Mouse (Mus musculus) CH12.LX (cell line): Measurements from ENCODE around the gene Mrpl49. TPM values are rescaled to one million over a fixed set of nuclear protein-coding genes. Genes with fewer than 3 reads are reported as not detected.

Experiments
- DNase-seq: peaks from one replicate; pipeline ENCODE4 v3.0.0-alpha.2; 2013; ENCODE audit errors: extremely low read depth
- H3K27ac ChIP-seq: 2 replicates; pipeline ENCODE4 v1.5.1; 2012; ENCODE audit warnings: low read depth, mild to moderate bottlenecking, control low read depth, moderate library complexity; ENCODE audit not compliant: insufficient read depth
- H3K27me3 ChIP-seq: replicated peaks from 2 replicates; pipeline ENCODE3; 2012; ENCODE audit warnings: inconsistent platforms
- H3K36me3 ChIP-seq, 2 experiments: replicated peaks in 1 of 2; 2 replicates each; pipeline versions ENCODE3 to v1.6.1; 2012; ENCODE audit warnings: inconsistent platforms in 1 of 2, low read length in 1 of 2, mild to moderate bottlenecking in 1 of 2, mixed read lengths in 1 of 2, moderate library complexity in 1 of 2; ENCODE audit not compliant: control insufficient read depth in 1 of 2, insufficient read depth in 1 of 2
- H3K4me1 ChIP-seq, 2 experiments: 2 replicates each; pipeline ENCODE4 v1.6.1; 2012; ENCODE audit warnings: inconsistent platforms in 1 of 2, moderate library complexity in 1 of 2; ENCODE audit not compliant: insufficient read depth in 2 of 2, control insufficient read depth in 1 of 2
- H3K4me2 ChIP-seq: 2 replicates; pipeline ENCODE4 v1.6.1; 2012; ENCODE audit warnings: low read depth, mild to moderate bottlenecking, control low read depth; ENCODE audit not compliant: poor library complexity, insufficient read depth, severe bottlenecking
- H3K4me3 ChIP-seq, 3 experiments: fragments of 150-350 bp in 1 of 3; sonication (generic) in 1 of 3; replicated peaks in 1 of 3; 2 replicates each; pipeline versions ENCODE3 to v1.5.1; 2011 to 2012; ENCODE audit warnings: low read depth in 2 of 3, low read length in 2 of 3, mild to moderate bottlenecking in 2 of 3, moderate library complexity in 2 of 3, control low read depth in 1 of 3, improper control_type of control experiment in 1 of 3, inconsistent platforms in 1 of 3, mixed read lengths in 1 of 3; ENCODE audit not compliant: poor library complexity in 1 of 3
- H3K79me2 ChIP-seq: replicated peaks from 2 replicates; pipeline ENCODE4 v1.6.1; 2012; ENCODE audit warnings: mild to moderate bottlenecking, moderate library complexity; ENCODE audit not compliant: control insufficient read depth, poor library complexity, insufficient read depth, severe bottlenecking; ENCODE audit errors: extremely low read depth
- H3K9ac ChIP-seq: 2 replicates; pipeline ENCODE4 v1.6.1; 2012; ENCODE audit warnings: low read depth, mild to moderate bottlenecking, control low read depth, moderate library complexity; ENCODE audit not compliant: insufficient read depth
- H3K9me3 ChIP-seq: replicated peaks from 2 replicates; pipeline ENCODE3; 2012; ENCODE audit warnings: low read length, inconsistent platforms, mixed read lengths
- ELF1 ChIP-seq: IDR thresholded peaks from 2 replicates; pipeline ENCODE4 v1.6.1; 2014; ENCODE audit warnings: low read depth, mild to moderate bottlenecking, inconsistent platforms, low read length, improper control_type of control experiment
- EP300 ChIP-seq: IDR thresholded peaks from 2 replicates; pipeline ENCODE4 v1.6.1; 2011; ENCODE audit warnings: low read length, improper control_type of control experiment
- ETS1 ChIP-seq: conservative IDR thresholded peaks from 2 replicates; pipeline ENCODE4 v1.6.1; 2012; ENCODE audit warnings: low read depth, mild to moderate bottlenecking, inconsistent platforms, low read length, improper control_type of control experiment, moderate library complexity
- GABPA ChIP-seq: IDR thresholded peaks from 2 replicates; pipeline ENCODE4 v1.6.1; 2012; ENCODE audit warnings: low read depth, low read length, improper control_type of control experiment, inconsistent platforms; ENCODE audit not compliant: insufficient replicate concordance
- HCFC1 ChIP-seq: IDR thresholded peaks from 2 replicates; pipeline ENCODE4 v1.6.1; 2012; ENCODE audit warnings: low read depth, mild to moderate bottlenecking, inconsistent platforms, low read length, improper control_type of control experiment
- IRF4 ChIP-seq: IDR thresholded peaks from 2 replicates; pipeline ENCODE4 v1.6.1; 2014; ENCODE audit warnings: low read depth, mild to moderate bottlenecking, inconsistent platforms, low read length, improper control_type of control experiment
- JUN ChIP-seq: IDR thresholded peaks from 2 replicates; pipeline ENCODE4 v1.6.1; 2011; ENCODE audit warnings: low read depth, mild to moderate bottlenecking, low read length, improper control_type of control experiment, moderate library complexity; ENCODE audit not compliant: insufficient read depth
- JUND ChIP-seq: conservative IDR thresholded peaks from 2 replicates; pipeline ENCODE4 v1.6.1; 2011; ENCODE audit warnings: low read depth, low read length, improper control_type of control experiment
- KAT2A ChIP-seq: IDR thresholded peaks from 2 replicates; pipeline ENCODE4 v1.6.1; 2012; ENCODE audit warnings: low read length, improper control_type of control experiment, inconsistent platforms; ENCODE audit not compliant: insufficient replicate concordance
- MAFK ChIP-seq: IDR thresholded peaks from 2 replicates; pipeline ENCODE4 v1.6.1; 2011; ENCODE audit warnings: low read length, improper control_type of control experiment; ENCODE audit not compliant: insufficient replicate concordance
- MEF2A ChIP-seq: IDR thresholded peaks from 2 replicates; pipeline ENCODE4 v1.6.1; 2014; ENCODE audit warnings: low read depth, mild to moderate bottlenecking, inconsistent platforms, low read length, improper control_type of control experiment, borderline replicate concordance
- NELFE ChIP-seq: IDR thresholded peaks from 2 replicates; pipeline ENCODE4 v1.6.1; 2011; ENCODE audit warnings: low read depth, low read length, improper control_type of control experiment
- NRF1 ChIP-seq: IDR thresholded peaks from 2 replicates; pipeline ENCODE4 v1.6.1; 2014; ENCODE audit warnings: low read depth, mild to moderate bottlenecking, inconsistent platforms, low read length, improper control_type of control experiment, moderate library complexity
- POLR2A ChIP-seq: IDR thresholded peaks from 2 replicates; pipeline ENCODE4 v1.6.1; 2011; ENCODE audit warnings: low read depth, mild to moderate bottlenecking, improper control_type of control experiment, low read length
- POLR2AphosphoS2 ChIP-seq: IDR thresholded peaks from 2 replicates; pipeline ENCODE4 v1.6.1; 2011; ENCODE audit warnings: low read depth, low read length, improper control_type of control experiment
- SMC3 ChIP-seq: IDR thresholded peaks from 2 replicates; pipeline ENCODE4 v1.6.1; 2011; ENCODE audit warnings: low read depth, low read length, improper control_type of control experiment
- TBP ChIP-seq: conservative IDR thresholded peaks from 2 replicates; pipeline ENCODE4 v1.6.1; 2011; ENCODE audit warnings: low read depth, low read length, improper control_type of control experiment
- TCF12 ChIP-seq: IDR thresholded peaks from 2 replicates; pipeline ENCODE4 v1.6.1; 2014; ENCODE audit warnings: low read depth, mild to moderate bottlenecking, inconsistent platforms, low read length, improper control_type of control experiment
- ZC3H11A ChIP-seq: IDR thresholded peaks from 2 replicates; pipeline ENCODE4 v1.6.1; 2012; ENCODE audit warnings: low read depth, mild to moderate bottlenecking, inconsistent platforms, low read length, improper control_type of control experiment
- ZMIZ1 ChIP-seq: IDR thresholded peaks from 2 replicates; pipeline ENCODE4 v1.6.1; 2012; ENCODE audit warnings: low read depth, mild to moderate bottlenecking, inconsistent platforms, low read length, improper control_type of control experiment
- ZNF384 ChIP-seq: IDR thresholded peaks from 2 replicates; pipeline ENCODE4 v1.6.1; 2012; ENCODE audit warnings: low read depth, low read length, improper control_type of control experiment, inconsistent platforms
- dilution Hi-C: fragments of 300-500 bp; cut with MboI; formaldehyde crosslinking; loops from 2 replicates; pipeline ENCODE4 v1.14.3; 2020; ENCODE audit warnings: low sequenced_read_pairs; ENCODE audit not compliant: extremely low pct_unique_long_range_greater_than_20kb, extremely low pct_ligation_motif_present
- in situ Hi-C: fragments of 300-500 bp; cut with MboI; formaldehyde crosslinking; loops from 3 replicates; pipeline ENCODE4 v1.14.3; 2019; ENCODE audit warnings: low sequenced_read_pairs, low pct_ligation_motif_present, low pct_unique_long_range_greater_than_20kb, mixed read lengths
- polyA plus RNA-seq: library from polyadenylated mRNA; unstranded; fragments of >175 nt; gene quantifications from 2 replicates; pipeline ENCODE4 v1.2.1, GENCODE M21; 2012; ENCODE audit warnings: low read depth; ENCODE audit not compliant: insufficient read length
- total RNA-seq, 2 experiments: library from RNA; depleted of rRNA; stranded (reverse); fragments of 300-350 nt in 1 of 2; fragments of >200 nt in 1 of 2; gene quantifications; 2 replicates each; pipeline ENCODE4 v1.2.3; 2012 to 2014

Mrpl49 gene
- total and polyA plus RNA-seq, 3 experiments: 37.4 to 66.6 (median 59.0) TPM

GRCm38 (mm10) chr19:6070571-6071250 lies 13.1 kb upstream of the Mrpl49 start:
- Histone ChIP-seq H3K4me3 (no peak overlapping the region), H3K27ac (no peak overlapping the region), H3K4me2 (no peak overlapping the region), H3K4me1 (peaks cover 8 to 33% of the 10 kb centered on the region in 2 experiments), H3K9me3 (no peaks in the 10 kb centered on the region), H3K9ac (no peak overlapping the region), H3K79me2 (peaks cover 11% of the 10 kb centered on the region), H3K36me3 (peaks cover 48 to 73% of the 10 kb centered on the region in 2 experiments), H3K27me3 (no peaks in the 10 kb centered on the region)
- in situ Hi-C loops: no loop called here
- dilution Hi-C loops: no loop called here
- no peak for DNase-seq
- no peak for TF ChIP-seq HCFC1
- TF ChIP-seq TBP: no peak
- TF ChIP-seq ELF1: no peak
- no peak for TF ChIP-seq ZC3H11A
- no peak for TF ChIP-seq GABPA

GRCm38 (mm10) chr19:6069851-6070250 lies 12.3 kb upstream of the Mrpl49 start:
- Histone ChIP-seq H3K36me3 (peaks cover 47 to 65% of the 10 kb centered on the region in 2 experiments), H3K9ac (no peak overlapping the region), H3K79me2 (0 out of 2 replicates have a peak, but pooled peaks cover 5% of the 10 kb centered on the region), H3K27ac (no peak overlapping the region), H3K27me3 (no peaks in the 10 kb centered on the region), H3K4me1 (peaks cover 8 to 25% of the 10 kb centered on the region in 2 experiments), H3K9me3 (no peaks in the 10 kb centered on the region), H3K4me3 (no peak overlapping the region), H3K4me2 (no peak overlapping the region)
- in situ Hi-C loops (loop anchor here (10.0 kb wide), 1 partner anchor 105 kb away; the partner anchor contains the start of gene Pola2), dilution Hi-C loops (no loop called here)
- DNase-seq: no peak
- TF ChIP-seq EP300 (no peak), JUND (no peak), KAT2A (no peak), TBP (no peak), ETS1 (no peak), MAFK (no peak), IRF4 (no peak), JUN (no peak), NELFE (no peak), ZMIZ1 (no peak), SMC3 (no peak), TCF12 (no peak), HCFC1 (no peak), POLR2A (no peak), POLR2AphosphoS2 (no peak), ZNF384 (no peak), MEF2A (no peak), NRF1 (no peak)
